Mouse (Mus musculus): ENCODE measurements at regions not wholly inside any gene's neighbourhood (a gene's known extent, or its start where the extent isn't known, plus 50 kb on each side); places are given as distances from the start of the nearest gene placed in this dataset.

DNA sequence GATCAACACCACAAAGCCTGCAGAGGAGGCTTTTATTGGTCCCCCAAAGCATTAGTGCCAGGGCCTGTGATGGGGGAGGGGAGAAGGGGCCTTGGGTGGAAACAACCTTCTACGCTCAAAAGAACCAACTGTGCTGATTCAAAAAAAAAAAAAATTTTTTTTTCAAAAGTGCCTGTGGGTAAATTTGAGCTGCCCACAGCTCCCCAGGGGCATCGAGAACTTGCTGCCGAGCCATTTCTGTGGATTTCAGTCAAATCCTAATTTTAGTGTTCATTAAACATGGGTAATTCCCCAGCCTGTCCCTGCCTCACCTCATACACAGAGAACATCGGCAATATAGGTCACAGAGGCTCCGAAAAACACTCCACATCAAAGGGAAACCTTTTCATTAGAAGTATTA lies 161.2 kb upstream of the Dynlrb2 start:
- no peak for ATAC-seq (ENCODE audit: extremely low read depth, insufficient number of reproducible peaks, low FRiP score, poor library complexity, severe bottlenecking)

DNA sequence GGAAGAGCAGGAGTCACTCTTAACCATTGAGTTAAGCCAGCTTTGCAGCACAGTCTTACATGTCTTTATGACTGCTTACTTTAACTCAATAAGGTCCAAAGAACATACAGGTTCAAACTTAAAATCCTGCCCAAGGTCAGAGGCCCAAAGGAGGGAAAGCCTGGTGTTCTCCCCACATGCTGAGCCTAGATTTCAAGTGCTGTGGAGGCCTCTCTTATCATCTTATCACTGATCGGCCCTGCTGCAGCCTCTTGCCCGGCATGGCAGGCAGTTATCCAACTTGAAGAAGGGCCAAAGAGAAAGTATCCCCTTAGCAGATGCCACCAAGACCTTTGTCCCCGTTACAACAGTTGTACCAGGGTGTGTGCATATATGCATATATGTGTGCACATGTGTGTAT lies 170.0 kb upstream of the Dynlrb2 start:
- no peak for ATAC-seq (ENCODE audit: extremely low read depth, insufficient number of reproducible peaks, low FRiP score, poor library complexity, severe bottlenecking)

DNA sequence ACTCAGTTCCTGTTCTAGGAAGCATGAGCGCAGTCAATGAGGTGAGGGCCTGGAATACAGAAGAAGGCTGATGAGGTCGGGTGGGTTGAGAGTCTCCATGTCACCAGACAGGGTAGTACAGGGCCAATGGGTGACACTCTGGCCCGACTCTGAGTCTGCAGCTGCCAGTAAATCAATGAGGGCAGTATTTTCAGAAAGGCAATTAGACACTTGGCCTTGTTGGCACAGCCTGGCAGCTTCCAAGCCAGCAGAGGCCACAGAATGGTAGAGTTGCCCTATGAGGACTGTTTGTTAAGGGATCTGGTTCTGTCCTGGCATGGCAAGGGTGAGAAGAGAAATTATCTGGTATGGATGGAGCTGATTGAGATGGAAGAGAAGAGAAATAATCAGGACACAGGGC lies 170.7 kb upstream of the Dynlrb2 start:
- ATAC-seq (ENCODE audit: extremely low read depth, insufficient number of reproducible peaks, low FRiP score, poor library complexity, severe bottlenecking), result no peak

DNA sequence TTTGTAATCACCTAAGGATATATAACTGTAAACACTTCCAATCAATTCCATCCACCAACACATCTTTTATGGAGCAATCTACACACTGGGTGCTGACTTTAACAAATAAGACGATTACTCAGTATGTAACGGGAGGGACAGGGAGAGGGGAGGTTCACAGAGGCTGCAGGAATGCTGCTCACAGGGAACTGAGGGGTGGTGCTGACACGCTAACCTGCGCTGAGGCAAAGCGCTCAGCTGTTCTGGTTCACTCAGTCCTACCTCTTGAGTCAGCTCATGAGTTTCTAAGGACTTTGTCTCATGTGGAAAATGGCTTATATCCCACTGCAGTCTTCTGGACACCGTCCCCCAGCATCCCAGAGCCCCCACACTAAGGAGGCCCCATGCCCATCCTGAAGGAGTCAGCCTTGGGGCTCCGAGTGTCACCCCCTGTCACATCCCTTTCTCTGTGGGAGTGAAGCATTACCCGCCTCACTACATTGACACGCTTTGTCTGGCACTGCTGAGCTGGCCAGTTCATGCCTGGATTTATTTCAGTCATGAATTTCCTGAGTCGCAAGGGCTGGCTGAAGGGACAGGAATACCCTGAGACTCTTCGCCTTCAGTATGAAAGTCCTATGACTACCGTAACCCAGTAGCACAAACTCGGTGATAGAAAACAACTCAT lies 184.6 kb upstream of the Dynlrb2 start:
- ATAC-seq (ENCODE audit: extremely low read depth, insufficient number of reproducible peaks, low FRiP score, poor library complexity, severe bottlenecking), result no peak

DNA sequence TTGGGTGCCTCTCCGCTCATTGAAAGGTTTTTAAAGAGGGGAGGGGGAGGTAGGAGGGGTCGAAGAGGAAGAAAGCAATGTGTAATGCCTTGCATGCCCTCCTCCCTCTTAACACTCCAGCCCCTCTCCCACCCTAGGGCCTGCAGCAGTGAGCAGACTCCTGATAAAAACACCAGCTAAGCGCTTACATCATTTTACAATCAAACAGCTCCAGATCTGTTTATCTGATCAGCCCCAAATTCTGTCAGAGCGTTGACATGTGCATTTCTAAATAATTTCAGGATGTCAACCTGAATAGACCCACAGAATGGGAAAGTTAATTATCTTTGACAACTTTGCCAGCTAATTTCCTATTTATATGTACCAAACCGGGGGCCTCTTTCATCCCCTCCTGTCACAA lies 189.4 kb upstream of the Dynlrb2 start:
- no peak for ATAC-seq (ENCODE audit: extremely low read depth, insufficient number of reproducible peaks, low FRiP score, poor library complexity, severe bottlenecking)

DNA sequence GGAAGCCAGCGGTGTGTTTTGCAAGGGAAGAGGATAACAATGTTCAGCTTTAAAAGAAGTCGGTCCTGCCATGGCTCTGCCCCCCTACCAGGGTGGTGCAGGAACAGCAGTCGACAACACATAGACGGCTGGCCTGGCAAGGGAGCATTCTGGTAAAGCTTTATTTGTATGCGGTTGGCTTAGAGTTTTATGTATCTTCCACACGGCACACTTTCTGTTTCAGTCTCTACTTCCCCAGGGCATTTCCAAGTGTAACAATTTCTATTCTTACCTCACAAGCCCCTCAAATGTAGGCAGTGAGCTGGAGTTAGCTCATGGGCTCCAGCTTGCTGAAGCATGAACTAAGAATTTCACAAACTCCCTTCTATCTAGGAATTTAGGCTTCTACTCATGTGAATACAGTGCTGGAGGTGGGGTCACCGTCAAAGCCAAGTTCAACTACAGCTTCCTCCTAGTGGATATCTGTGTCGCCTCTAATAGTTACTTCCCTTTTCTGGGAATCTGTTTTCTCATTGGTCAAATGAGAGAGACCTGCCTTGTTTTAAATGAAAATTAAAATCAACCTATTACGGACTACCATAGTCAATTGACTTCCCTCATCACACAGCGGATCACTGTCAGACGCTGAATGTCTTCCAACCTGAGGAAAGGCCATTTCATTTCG lies 190.2 kb upstream of the Dynlrb2 start:
- no peak for ATAC-seq (ENCODE audit: extremely low read depth, insufficient number of reproducible peaks, low FRiP score, poor library complexity, severe bottlenecking)

DNA sequence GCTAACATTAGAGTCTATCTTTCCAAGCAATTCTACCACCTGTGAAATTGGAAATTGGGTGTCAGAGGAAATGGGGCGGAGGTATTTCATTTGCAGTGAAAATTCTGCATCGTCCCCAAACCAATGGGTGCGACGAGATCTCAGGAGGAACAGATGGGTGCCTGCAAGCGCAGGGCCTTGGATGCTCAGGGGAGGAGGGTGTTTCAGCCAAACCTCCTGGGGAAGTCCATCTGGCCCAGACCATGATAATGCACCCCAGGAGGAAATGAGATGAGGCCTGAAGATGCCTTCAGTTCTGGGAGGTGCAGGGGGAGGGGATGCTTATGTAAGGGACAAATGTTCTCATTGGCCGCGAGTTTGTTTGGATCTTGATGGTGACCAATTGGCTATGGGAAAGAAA lies 205.9 kb upstream of the Dynlrb2 start:
- no peak for ATAC-seq (ENCODE audit: extremely low read depth, insufficient number of reproducible peaks, low FRiP score, poor library complexity, severe bottlenecking)

DNA sequence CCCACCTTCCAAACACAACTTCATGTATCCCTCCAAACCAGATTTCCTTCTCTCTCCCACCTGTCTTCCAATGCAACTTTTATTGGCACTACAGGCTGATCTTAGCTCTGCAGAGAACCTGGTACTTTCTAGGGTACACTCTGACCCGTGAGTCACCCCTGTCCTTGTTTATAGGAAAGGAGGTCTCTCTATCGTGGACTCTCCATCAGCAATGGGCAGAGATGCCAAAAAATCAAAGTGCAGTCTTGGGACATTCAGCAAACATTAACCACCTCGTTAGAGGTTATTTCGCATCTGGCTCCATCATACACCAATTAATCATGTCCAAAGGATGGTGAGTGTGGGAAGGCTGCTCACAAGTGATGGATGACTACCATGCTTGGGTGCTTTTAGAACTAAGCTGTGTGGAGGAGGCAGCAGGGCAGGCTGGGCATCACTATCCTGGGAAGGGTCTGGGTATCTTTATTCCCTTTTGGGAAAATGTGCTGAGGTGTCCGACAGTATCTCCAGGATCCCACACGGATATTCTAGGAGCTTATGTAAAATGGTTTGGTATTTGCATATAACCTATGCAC lies 214.0 kb upstream of the Dynlrb2 start:
- ATAC-seq (ENCODE audit: extremely low read depth, insufficient number of reproducible peaks, low FRiP score, poor library complexity, severe bottlenecking), result no peak

DNA sequence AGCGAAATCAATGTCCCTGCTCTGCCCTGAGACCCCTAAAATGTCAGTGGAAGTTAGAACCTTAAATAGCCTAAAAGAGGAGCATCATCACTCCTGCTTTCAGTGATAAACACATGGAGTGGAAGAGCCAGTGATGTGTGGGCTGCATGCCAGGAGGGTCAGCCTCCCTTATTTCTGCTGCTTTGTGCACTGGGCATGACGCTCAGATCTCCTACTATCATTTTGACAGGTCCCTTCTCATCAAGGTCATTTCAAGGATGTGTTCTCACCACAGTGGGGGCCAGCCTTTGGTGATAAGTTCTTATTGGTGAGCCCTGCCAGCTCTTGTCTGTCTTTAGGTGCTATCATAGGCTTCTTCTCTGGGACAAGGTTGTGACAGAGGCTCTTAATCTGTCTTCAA lies 215.5 kb upstream of the Dynlrb2 start:
- no peak for ATAC-seq (ENCODE audit: extremely low read depth, insufficient number of reproducible peaks, low FRiP score, poor library complexity, severe bottlenecking)

DNA sequence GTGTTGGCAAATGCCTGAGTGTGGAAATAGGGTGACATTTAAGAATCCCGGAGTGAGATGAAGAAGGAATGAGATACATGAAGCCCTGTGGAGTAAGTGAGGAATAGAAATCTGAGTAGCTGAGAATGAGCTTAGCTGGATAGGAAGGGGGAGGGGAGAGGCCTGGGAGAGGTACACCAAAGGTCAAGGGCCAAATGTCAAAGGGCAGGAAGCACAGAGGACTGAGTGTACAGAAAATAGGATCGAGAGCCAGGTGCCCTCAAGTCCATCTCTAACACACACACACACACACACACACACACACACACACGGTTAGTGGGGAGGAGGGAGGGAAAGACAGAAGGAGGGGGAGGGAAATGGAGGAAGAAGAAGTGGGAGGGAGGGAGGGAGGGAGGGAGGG lies 220.8 kb upstream of the Dynlrb2 start:
- no peak for ATAC-seq (ENCODE audit: extremely low read depth, insufficient number of reproducible peaks, low FRiP score, poor library complexity, severe bottlenecking)

DNA sequence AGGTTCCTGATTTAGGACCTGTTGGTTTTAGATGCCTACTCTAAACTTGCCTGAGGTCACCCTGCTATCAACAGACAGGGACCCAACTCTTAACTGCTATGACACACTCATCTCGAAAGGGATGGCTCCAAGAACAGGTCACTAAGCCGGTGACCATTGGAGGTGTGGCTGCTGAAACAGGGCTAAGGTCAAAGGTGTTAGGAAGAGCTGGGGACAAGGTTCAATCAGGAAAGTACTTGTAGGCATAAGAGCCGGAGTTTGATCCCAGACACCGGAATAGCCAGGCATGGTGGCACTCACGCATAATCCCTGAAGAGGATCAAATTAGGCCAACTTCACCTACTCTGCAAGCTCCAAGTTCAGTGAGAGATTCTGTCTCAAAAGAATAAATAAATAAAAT lies 222.4 kb upstream of the Dynlrb2 start:
- no peak for ATAC-seq (ENCODE audit: extremely low read depth, insufficient number of reproducible peaks, low FRiP score, poor library complexity, severe bottlenecking)

DNA sequence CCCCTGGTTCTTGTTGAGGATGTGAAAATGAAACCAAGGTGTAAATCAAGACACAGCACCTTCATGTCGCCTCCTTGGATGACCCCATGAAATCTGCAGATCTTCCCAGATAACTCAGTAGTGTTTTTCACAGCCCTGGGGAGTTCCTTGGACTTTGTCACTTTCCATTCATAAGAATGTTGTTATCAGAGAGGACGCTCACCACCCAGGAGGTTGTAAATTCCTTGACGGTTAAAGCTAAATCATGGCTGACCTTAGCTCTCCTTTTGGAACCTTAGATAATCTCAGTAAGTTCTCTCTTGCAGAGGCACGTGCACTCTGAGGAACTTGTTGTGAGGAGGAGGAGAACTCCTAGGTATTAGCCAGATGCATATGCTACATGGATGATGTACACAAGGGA lies 229.8 kb upstream of the Dynlrb2 start:
- no peak for ATAC-seq (ENCODE audit: extremely low read depth, insufficient number of reproducible peaks, low FRiP score, poor library complexity, severe bottlenecking)

DNA sequence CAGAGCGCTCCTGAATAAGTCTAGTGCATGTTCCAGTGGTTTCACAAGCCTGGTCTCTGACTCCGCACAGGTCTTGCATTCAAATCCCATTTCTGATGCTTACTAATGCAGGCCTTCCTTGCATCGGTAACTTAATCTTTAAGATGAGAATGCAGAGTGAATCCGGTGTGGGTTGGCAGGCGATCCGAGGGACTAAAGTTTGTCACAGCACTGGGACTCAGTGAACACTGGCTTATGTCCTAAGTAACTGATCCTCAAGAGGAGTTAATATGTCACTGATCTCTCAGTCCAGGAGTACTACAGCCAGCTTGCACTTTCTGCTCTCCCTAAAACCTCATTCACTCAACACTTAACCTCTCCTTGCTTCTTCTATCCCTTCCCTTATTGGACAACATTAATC lies 233.5 kb upstream of the Dynlrb2 start:
- ATAC-seq (ENCODE audit: extremely low read depth, insufficient number of reproducible peaks, low FRiP score, poor library complexity, severe bottlenecking), result no peak

DNA sequence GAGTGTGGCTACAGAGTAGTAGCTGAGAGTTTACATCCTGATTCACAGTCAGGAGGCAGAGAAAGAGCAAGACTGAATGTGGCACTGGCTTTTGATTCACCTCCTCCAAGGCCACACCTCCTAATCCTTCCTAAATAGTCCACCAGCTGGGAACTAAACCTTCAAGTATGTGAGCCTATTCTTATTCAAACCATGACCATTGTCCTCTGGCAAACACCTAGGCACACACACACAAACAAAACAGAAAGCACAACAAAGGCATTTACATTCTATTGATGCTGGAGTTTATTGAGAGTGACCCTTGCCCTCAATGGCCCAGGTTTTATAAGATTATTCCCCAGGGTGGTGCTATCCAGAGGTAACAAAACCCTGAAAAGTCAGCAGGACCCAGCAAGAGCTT lies 235.4 kb upstream of the Dynlrb2 start:
- no peak for ATAC-seq (ENCODE audit: extremely low read depth, insufficient number of reproducible peaks, low FRiP score, poor library complexity, severe bottlenecking)

DNA sequence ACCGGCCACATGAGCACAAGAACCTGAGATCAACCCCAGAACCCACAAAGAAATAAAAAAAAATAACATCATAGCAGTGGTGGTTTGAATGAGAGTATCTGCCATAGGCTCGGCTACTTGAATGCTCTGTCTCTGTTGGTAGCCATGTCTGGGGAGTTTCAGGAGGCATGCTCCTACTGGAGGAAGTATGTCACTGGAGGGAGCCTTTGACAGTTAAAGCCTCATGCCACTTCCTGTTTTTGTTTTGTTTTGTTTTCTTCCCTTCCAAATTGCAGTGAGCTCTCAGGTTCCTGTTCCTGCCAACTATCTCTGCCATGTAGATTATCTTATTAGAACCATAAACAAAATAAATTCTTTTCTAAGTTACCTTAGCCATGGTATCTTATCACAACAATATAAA lies 236.1 kb upstream of the Dynlrb2 start:
- ATAC-seq (ENCODE audit: extremely low read depth, insufficient number of reproducible peaks, low FRiP score, poor library complexity, severe bottlenecking), result no peak

DNA sequence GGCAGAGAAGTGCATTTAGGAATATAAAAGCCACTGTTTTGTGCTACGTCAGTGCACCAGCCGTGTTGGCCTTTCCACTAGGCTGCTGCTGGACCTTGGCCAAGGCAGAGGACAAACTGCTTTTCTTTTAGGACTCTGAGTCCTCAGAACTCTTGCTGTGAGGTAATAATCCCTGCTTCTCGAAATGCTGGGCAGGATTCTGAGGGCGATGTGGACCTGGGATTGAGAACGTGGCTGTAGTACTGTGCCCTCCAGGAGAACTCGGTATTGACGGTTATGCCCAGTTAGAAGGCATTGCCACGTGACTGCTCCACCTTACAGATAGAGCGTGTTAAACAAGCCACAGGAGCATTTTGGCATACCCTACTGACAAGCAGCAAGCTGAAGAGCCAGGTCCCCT lies 236.6 kb upstream of the Dynlrb2 start:
- no peak for ATAC-seq (ENCODE audit: extremely low read depth, insufficient number of reproducible peaks, low FRiP score, poor library complexity, severe bottlenecking)

DNA sequence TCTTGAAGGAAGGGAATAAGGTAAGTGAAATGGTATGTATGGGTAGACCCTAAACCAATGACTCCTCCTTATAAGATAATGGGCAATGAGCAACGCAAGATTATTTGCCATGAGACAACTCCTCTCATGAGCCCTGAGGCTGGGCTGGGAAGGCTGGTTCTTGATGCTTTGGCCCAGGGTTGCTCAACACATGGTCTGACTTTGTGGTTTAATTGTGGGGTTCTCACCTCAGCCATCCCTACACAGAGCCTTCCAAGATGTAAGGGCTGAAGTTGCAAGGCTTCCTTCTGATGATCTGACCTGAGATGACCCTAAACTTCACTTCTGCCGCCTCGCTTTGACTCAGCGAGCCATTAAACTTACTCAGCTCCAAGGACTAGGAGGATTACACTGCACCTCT lies 237.8 kb upstream of the Dynlrb2 start:
- no peak for ATAC-seq (ENCODE audit: extremely low read depth, insufficient number of reproducible peaks, low FRiP score, poor library complexity, severe bottlenecking)

DNA sequence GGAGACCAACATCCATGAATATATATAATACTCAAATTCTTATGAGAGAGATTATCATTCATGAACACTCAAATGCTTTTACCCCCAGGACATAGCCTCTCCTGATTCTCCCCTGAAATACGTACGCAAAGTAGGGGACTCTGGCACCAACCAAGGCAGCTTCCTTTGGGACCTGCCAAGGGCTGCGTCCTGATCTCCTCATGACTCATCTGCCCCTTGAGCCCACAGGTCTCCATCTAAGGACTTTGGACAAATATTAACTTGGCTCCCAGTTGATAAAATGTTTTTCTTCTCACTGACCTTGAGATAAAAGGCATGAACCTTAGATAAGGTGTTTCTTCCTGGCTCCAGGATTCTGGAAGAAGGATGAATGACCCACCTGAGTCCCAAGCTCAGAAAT lies 239.2 kb upstream of the Dynlrb2 start:
- no peak for ATAC-seq (ENCODE audit: extremely low read depth, insufficient number of reproducible peaks, low FRiP score, poor library complexity, severe bottlenecking)

DNA sequence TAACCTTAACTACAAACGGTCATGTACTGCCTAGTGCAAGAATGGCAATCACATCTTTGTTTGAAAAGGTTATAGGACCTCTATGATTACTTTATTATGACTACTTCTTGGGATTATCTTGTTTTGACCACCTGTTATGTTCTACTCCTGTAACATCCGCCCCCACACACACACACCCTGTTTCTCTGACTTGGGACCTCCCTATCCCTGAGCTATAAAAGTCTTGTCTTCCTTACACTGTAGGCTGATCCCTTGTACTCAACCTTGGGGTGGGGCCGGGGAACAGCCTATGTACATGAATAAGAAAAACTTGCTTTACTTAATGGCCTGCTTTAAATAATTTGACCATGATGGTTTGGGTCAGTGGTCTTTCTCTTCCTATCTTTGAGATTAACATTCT lies 240.7 kb upstream of the Dynlrb2 start:
- ATAC-seq (ENCODE audit: extremely low read depth, insufficient number of reproducible peaks, low FRiP score, poor library complexity, severe bottlenecking), result no peak

DNA sequence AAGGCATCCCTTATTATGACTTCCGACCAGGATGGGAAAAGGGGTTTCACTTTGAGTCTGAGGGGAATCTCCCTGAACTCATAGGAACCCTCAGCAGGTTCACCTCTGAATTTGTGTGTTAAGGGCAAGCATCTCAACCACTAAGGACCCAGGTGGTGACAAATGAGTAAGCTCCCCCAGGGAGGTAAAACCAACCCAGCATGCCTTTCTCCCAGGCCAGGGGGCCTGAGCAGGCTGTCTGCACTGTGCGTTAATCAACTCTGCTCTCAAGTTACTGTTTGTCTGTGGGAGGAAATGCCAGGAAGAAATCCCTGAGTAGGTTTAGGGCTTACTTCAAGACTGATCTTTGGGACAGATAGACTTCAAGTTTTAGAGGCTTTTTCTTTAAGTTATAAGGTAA lies 243.5 kb upstream of the Dynlrb2 start:
- no peak for ATAC-seq (ENCODE audit: extremely low read depth, insufficient number of reproducible peaks, low FRiP score, poor library complexity, severe bottlenecking)

DNA sequence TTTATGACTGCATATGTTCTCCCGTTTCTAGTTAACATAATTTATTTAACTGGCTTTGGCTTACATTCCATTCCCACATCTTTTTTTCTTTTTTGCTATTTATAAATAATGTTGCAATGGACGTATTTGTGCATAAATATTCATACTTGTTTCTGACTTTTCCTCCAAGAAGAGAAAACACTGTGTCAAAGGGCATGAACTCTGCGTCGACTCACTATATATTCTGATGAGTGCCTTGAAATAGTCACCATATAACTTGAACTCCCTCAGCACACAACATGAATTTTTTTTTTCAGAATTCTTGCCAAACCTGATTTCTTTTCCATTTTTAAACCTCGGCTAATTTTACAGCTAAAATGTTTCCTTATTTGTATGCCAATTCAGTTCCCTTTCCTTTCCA lies 249.4 kb upstream of the Dynlrb2 start:
- no peak for ATAC-seq (ENCODE audit: extremely low read depth, insufficient number of reproducible peaks, low FRiP score, poor library complexity, severe bottlenecking)

Measured in neutrophil, adult 5-6 weeks (primary cell).